9 mouse cellular contexts compared by ENCODE assay signal in genomic region chr7:75398904-75399724, GRCm38 (mm10). TPM values are rescaled to one million over a fixed set of nuclear protein-coding genes. Genes with fewer than 3 reads are reported as not detected.
A peak's percentile ranks its signal among the peaks of the same experiment; 100 is the strongest.
DNase-seq lines count a peak whose midpoint lies in the region; ATAC-seq and TF ChIP-seq lines count a peak whose summit lies in the region.
"Had no signal": no experiment of that assay in that cellular context is flagged by ENCODE, and none has a peak within 500 bp of the region (broad histone marks: within the 10 kb centered on the region; RNA-seq: fewer than 3 reads in every experiment).

No protein-coding gene starts in this region.

- ATAC-seq in forebrain, embryonic 13.5 days, result peak; percentile 45; the same call in 1 of the 2 replicates

- H3K9me3 ChIP-seq in forebrain, embryonic 13.5 days (replicated peaks), result no peaks in the 10 kb centered on the region
- H3K9me3 ChIP-seq: G1E had no signal

- WGBS in forebrain, embryonic 13.5 days, result 57% methylated on average over 7 of the region's 7 CpGs
- whole genome bisulfite sequencing in spleen, adult 2 months, result 47% methylated on average over 7 of the region's 7 CpGs

- intact Hi-C loops in heart, postnatal 25 days (cut with DNase I), result loop anchor here (2.0 to 5.0 kb wide), 2 partner anchors 156 to 213 kb away; no protein-coding TSS in a partner anchor

- no peak overlapping the region for H3K9ac ChIP-seq in forebrain, embryonic 13.5 days

- peaks cover 6% of the 10 kb centered on the region for H3K4me1 ChIP-seq in forebrain, embryonic 13.5 days
- no peaks in the 10 kb centered on the region for H3K4me1 ChIP-seq in spleen, adult 2 months (ENCODE audit: control insufficient read depth, insufficient read depth, insufficient read length)

- no peak overlapping the region for H3K27ac ChIP-seq in forebrain, embryonic 13.5 days
- H3K27ac ChIP-seq in spleen, adult 2 months (ENCODE audit: insufficient read depth, low read length), result no peak overlapping the region

- H3K4me2 ChIP-seq in forebrain, embryonic 13.5 days, result no peak overlapping the region

- no peak for TF ChIP-seq POLR2A in spleen, adult 2 months (IDR thresholded peaks at IDR 0.05; ENCODE audit: low read depth, low read length)

- no peaks in the 10 kb centered on the region for H3K27me3 ChIP-seq in forebrain, embryonic 13.5 days
- no peaks in the 10 kb centered on the region for H3K27me3 ChIP-seq in spleen, adult 2 months (ENCODE audit: control insufficient read depth, insufficient read depth, low read length)

- H3K36me3 ChIP-seq in forebrain, embryonic 13.5 days (ENCODE audit: poor library complexity, severe bottlenecking), result no peaks in the 10 kb centered on the region
- H3K36me3 ChIP-seq in spleen, adult 2 months (ENCODE audit: control insufficient read depth, insufficient read depth, low read length), result no peaks in the 10 kb centered on the region
- H3K36me3 ChIP-seq: G1E had no signal

- TF ChIP-seq CTCF in spleen, adult 2 months (IDR thresholded peaks at IDR 0.05; ENCODE audit: extremely low read depth, insufficient read depth, insufficient read length, insufficient replicate concordance), result peak; percentile 51; the same call in 1 of the 2 replicates

- peak; percentile 4 to 15 for DNase-seq in cerebellum, adult 18-20 months
- DNase-seq in cerebellum, adult 9-10 months, result no peak
- peak; percentile 81 for DNase-seq in adrenal gland, adult 2 months
- peak; percentile 67 for DNase-seq in heart, postnatal 25 days (ENCODE audit: low spot score)
- DNase-seq in layer of hippocampus, postnatal 10 days (ENCODE audit: low spot score in 2 of 2), result peak; percentile 45 to 59
- peak; percentile 92 for DNase-seq in lung, postnatal 25 days (ENCODE audit: low spot score)
- DNase-seq in spleen, adult 2 months (ENCODE audit: low read depth in 1 of 2, low spot score in 2 of 2), result peak; percentile 34 to 45

- H3K4me3 ChIP-seq in forebrain, embryonic 13.5 days, result no peak overlapping the region
- H3K4me3 ChIP-seq in spleen, adult 2 months (ENCODE audit: extremely low read depth, insufficient read depth, insufficient read length), result no peak overlapping the region

RNA-seq across cellular contexts. Expression of gene Akap13, which starts 56.2 kb away (rescaled TPM):
- total RNA-seq in adrenal gland, adult 2 months (2021), result 10 to 100 TPM; 51.3 to 66.8 TPM
- polyA plus RNA-seq in adrenal gland, adult 2 months (2012; rRNA removed), result 8.8 and 9.0 TPM in 2 replicates
- 15.2 and 16.3 TPM in 2 replicates for polyA plus RNA-seq in forebrain, embryonic 13.5 days (2015; fragmentation: Nextera tagmentation; extraction: Ambion mirVana)
- 10 to 100 TPM; 61.0 to 79.5 TPM for total RNA-seq in heart, postnatal 25 days (2021)
- total RNA-seq in layer of hippocampus, postnatal 10 days (2021), result 10 to 100 TPM; 53.5 to 57.1 TPM
- 34.2 and 38.4 TPM in 2 replicates for polyA plus RNA-seq in spleen, adult 2 months (2012; rRNA removed)
